ENCODE assay signal across 9 mouse cellular contexts in the genomic region with DNA sequence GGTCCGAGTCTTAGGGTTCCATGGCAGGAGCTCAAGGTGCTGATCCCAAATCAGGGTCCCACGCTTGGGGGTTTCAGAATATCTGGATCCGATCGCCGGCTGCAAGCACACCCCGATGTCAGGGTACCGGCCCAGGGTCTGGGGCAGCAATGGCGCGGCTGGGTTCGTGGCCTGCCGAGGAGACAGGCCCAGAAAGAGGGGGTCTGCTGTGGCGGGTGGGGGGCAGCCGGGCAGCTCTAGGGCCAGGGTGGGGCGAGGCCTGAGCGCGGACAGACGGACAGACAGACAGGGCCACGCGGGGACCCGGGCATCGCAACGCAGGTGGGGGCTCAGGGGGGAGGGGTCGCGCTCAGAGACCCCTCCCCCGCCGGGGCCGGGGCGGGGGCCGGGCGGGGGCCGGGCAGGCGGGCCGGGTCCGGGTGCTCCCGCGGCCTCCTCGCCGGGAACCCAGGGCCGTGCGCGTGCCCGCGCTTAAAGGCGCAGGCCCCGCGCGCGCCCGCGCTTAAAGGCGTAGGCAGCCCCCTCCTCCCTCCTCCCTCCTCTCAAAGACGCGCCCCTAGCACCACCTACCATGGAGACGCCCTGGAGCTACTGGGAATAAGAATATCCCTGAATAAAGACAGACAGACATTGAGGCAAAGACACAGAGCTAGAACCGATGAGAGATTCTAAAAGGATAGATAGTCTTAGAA. TPM values are rescaled to one million over a fixed set of nuclear protein-coding genes. Genes with fewer than 3 reads are reported as not detected.
DNase-seq lines count a peak whose midpoint lies in the region; ATAC-seq and TF ChIP-seq lines count a peak whose summit lies in the region.
"Had no signal": no experiment of that assay in that cellular context is flagged by ENCODE, and none has a peak within 500 bp of the region (broad histone marks: within the 10 kb centered on the region; RNA-seq: fewer than 3 reads in every experiment).

TSS of gene Lrfn3 (minus strand) at position 121 of the 692 bp plus-strand sequence.

- peak; percentile 69 for DNase-seq in gastrocnemius, adult 2 months
- no peak for DNase-seq in gastrocnemius, postnatal 25 days
- DNase-seq in cerebellum, adult 18-20 months, result peak; percentile 75 to 84
- peak; percentile 95 for DNase-seq in forebrain, postnatal 0 days
- DNase-seq in neural tube, embryonic 11.5 days (ENCODE audit: low spot score), result peak; percentile 91

- intact Hi-C loops in gastrocnemius, adult 2 months (cut with DNase I), result no loop called here

- peak; percentile 88 for ATAC-seq in forebrain, postnatal 0 days
- no peak for ATAC-seq in intestine, postnatal 0 days
- peak; percentile 64 for ATAC-seq in limb, embryonic 13.5 days (ENCODE audit: low FRiP score, low read depth)
- ATAC-seq in neural tube, embryonic 11.5 days (ENCODE audit: insufficient read depth, low FRiP score, low TSS enrichment), result peak; percentile 55
- ATAC-seq in inflammation-experienced regulatory T-cells, adult 6 months, result no peak

- H3K27ac ChIP-seq in gastrocnemius, adult 2 months, result peak within 1 kb of the TSS; percentile 72
- H3K27ac ChIP-seq in forebrain, postnatal 0 days (ENCODE audit: low read depth, low read length), result peak within 1 kb of the TSS; percentile 66
- H3K27ac ChIP-seq in intestine, postnatal 0 days (ENCODE audit: low read depth, low read length), result no peak within 1 kb of the TSS
- H3K27ac ChIP-seq in limb, embryonic 13.5 days, result peak within 1 kb of the TSS; percentile 39
- 0 out of 2 replicates have a peak within 1 kb of the TSS, but pooled peaks have one; percentile 39 for H3K27ac ChIP-seq in neural tube, embryonic 11.5 days (ENCODE audit: low read depth, low read length)

- H3K27me3 ChIP-seq in forebrain, postnatal 0 days (ENCODE audit: insufficient read depth, low read length), result no peaks in the 10 kb centered on the region
- H3K27me3 ChIP-seq in intestine, postnatal 0 days (replicated peaks; ENCODE audit: control insufficient read depth, insufficient read depth, low read length), result 0 out of 2 replicates have a peak, but pooled peaks cover 5% of the 10 kb centered on the region
- H3K27me3 ChIP-seq in limb, embryonic 13.5 days, result peaks cover 16% of the 10 kb centered on the region
- no peaks in the 10 kb centered on the region for H3K27me3 ChIP-seq in neural tube, embryonic 11.5 days (ENCODE audit: control insufficient read depth, insufficient read depth, low read length)

- H3K9ac ChIP-seq in forebrain, postnatal 0 days, result peak within 1 kb of the TSS; percentile 84
- H3K9ac ChIP-seq in intestine, postnatal 0 days (ENCODE audit: low read depth, low read length), result peak within 1 kb of the TSS; percentile 67
- peak within 1 kb of the TSS; percentile 88 for H3K9ac ChIP-seq in limb, embryonic 13.5 days
- peak within 1 kb of the TSS; percentile 93 for H3K9ac ChIP-seq in neural tube, embryonic 11.5 days (ENCODE audit: low read length)

- peak within 1 kb of the TSS; percentile 80 for H3K4me2 ChIP-seq in forebrain, postnatal 0 days (ENCODE audit: low read depth)
- peak within 1 kb of the TSS; percentile 88 for H3K4me2 ChIP-seq in intestine, postnatal 0 days (replicated peaks; ENCODE audit: low read depth)
- peak within 1 kb of the TSS; percentile 81 for H3K4me2 ChIP-seq in limb, embryonic 13.5 days (replicated peaks)
- peak within 1 kb of the TSS; percentile 79 for H3K4me2 ChIP-seq in neural tube, embryonic 11.5 days (ENCODE audit: low read depth)

- WGBS in forebrain, postnatal 0 days, result 2% methylated on average over 39 of the region's 55 CpGs
- 3% methylated on average over 46 of the region's 55 CpGs for WGBS in intestine, postnatal 0 days
- 2% methylated on average over 45 of the region's 55 CpGs for WGBS in limb, embryonic 13.5 days
- 2% methylated on average over 39 of the region's 55 CpGs for WGBS in neural tube, embryonic 11.5 days

- H3K36me3 ChIP-seq in forebrain, postnatal 0 days (ENCODE audit: insufficient read depth), result peaks cover 12% of the 10 kb centered on the region; the same call in 1 of the 2 replicates
- no peaks in the 10 kb centered on the region; the same call in 1 of the 2 replicates for H3K36me3 ChIP-seq in intestine, postnatal 0 days (ENCODE audit: control insufficient read depth, insufficient read depth)
- peaks cover 19% of the 10 kb centered on the region for H3K36me3 ChIP-seq in limb, embryonic 13.5 days
- no peaks in the 10 kb centered on the region; the same call in 1 of the 2 replicates for H3K36me3 ChIP-seq in neural tube, embryonic 11.5 days (ENCODE audit: control insufficient read depth, insufficient read depth, low read length)

- no peaks in the 10 kb centered on the region for H3K9me3 ChIP-seq in forebrain, postnatal 0 days (ENCODE audit: low read length)
- no peaks in the 10 kb centered on the region for H3K9me3 ChIP-seq in intestine, postnatal 0 days (ENCODE audit: control insufficient read depth)
- H3K9me3 ChIP-seq in limb, embryonic 13.5 days, result no peaks in the 10 kb centered on the region
- H3K9me3 ChIP-seq in neural tube, embryonic 11.5 days (ENCODE audit: control insufficient read depth, low read length), result no peaks in the 10 kb centered on the region

- peak within 1 kb of the TSS; percentile 77 for H3K4me3 ChIP-seq in gastrocnemius, adult 2 months
- H3K4me3 ChIP-seq in forebrain, postnatal 0 days (ENCODE audit: low read depth, low read length), result peak within 1 kb of the TSS; percentile 72
- H3K4me3 ChIP-seq in intestine, postnatal 0 days (ENCODE audit: low read depth, low read length), result peak within 1 kb of the TSS; percentile 67
- H3K4me3 ChIP-seq in limb, embryonic 13.5 days, result peak within 1 kb of the TSS; percentile 66
- peak within 1 kb of the TSS; percentile 81 for H3K4me3 ChIP-seq in neural tube, embryonic 11.5 days (ENCODE audit: low read depth, low read length)

- no peak for TF ChIP-seq CTCF in gastrocnemius, adult 2 months (IDR thresholded peaks at IDR 0.05)
- TF ChIP-seq CTCF in forebrain, postnatal 0 days (IDR thresholded peaks at IDR 0.05; ENCODE audit: low read depth), result no peak
- no peak for TF ChIP-seq CTCF in intestine, postnatal 0 days (IDR thresholded peaks at IDR 0.05; ENCODE audit: low read depth)

- peaks cover 19% of the 10 kb centered on the region for H3K4me1 ChIP-seq in forebrain, postnatal 0 days (ENCODE audit: insufficient read depth)
- H3K4me1 ChIP-seq in intestine, postnatal 0 days (replicated peaks; ENCODE audit: control insufficient read depth, insufficient read depth, low read length), result 0 out of 2 replicates have a peak, but pooled peaks cover 9% of the 10 kb centered on the region
- H3K4me1 ChIP-seq in limb, embryonic 13.5 days, result peaks cover 28% of the 10 kb centered on the region
- peaks cover 15% of the 10 kb centered on the region; the same call in 1 of the 2 replicates for H3K4me1 ChIP-seq in neural tube, embryonic 11.5 days (ENCODE audit: control insufficient read depth, insufficient read depth, low read length)

RNA-seq across cellular contexts. Expression of gene Lrfn3, which starts in this region (rescaled TPM):
- 1 to 10 TPM; 3.8 to 4.3 TPM for total RNA-seq in gastrocnemius, adult 2 months (2021)
- 1 to 10 TPM; 2.5 to 2.6 TPM for total RNA-seq in gastrocnemius, postnatal 25 days (2021)
- total RNA-seq in forebrain, postnatal 0 days (2014; rRNA removed), result 25.2 and 28.0 TPM in 2 replicates
- polyA plus RNA-seq in forebrain, postnatal 0 days (2015; fragmentation: Nextera tagmentation; extraction: Ambion mirVana), result 16.4 and 20.3 TPM in 2 replicates
- 1.1 and 1.8 TPM in 2 replicates for polyA plus RNA-seq in intestine, postnatal 0 days (2015; fragmentation: Nextera tagmentation; extraction: Ambion mirVana)
- 6.8 and 7.5 TPM in 2 replicates for polyA plus RNA-seq in limb, embryonic 13.5 days (2015; fragmentation: Nextera tagmentation; extraction: Ambion mirVana)
- 6.3 TPM in 2 replicates for polyA plus RNA-seq in neural tube, embryonic 11.5 days (2014; fragmentation: Nextera tagmentation; extraction: Ambion mirVana)
- polyA plus RNA-seq in inflammation-experienced regulatory T-cells, adult 6 months (2017; shearing (Covaris generic)), result not detected
- total RNA-seq: hematopoietic stem cell, adult 5-6 weeks had no signal

Comparison
In these comparisons a context has a peak if more than half of its experiments do, and no peak if none do; other contexts are left out.
1. ATAC-seq: peak in forebrain, postnatal 0 days (single experiment), limb, embryonic 13.5 days (single experiment) and neural tube, embryonic 11.5 days (single experiment); none in intestine, postnatal 0 days (single experiment) and inflammation-experienced regulatory T-cells, adult 6 months (single experiment).
2. Peak in every context shown above with its lines, with median percentiles within 50 percentile points of each other: H3K4me3 ChIP-seq, H3K4me2 ChIP-seq and H3K9ac ChIP-seq.